Mouse (Mus musculus) forebrain, postnatal 0 days (tissue): ENCODE data around the gene Tctex1d2. TPM values are rescaled to one million over a fixed set of nuclear protein-coding genes. Genes with fewer than 3 reads are reported as not detected.

Source experiments
- ATAC-seq: fragments of 200-750 bp; cut with Nextera tagmentation; 2 replicates; pipeline ENCODE4 v1.8.0; 2017; ENCODE audit warnings: mild to moderate bottlenecking, moderate library complexity
- DNase-seq: peaks from one replicate; pipeline ENCODE4 v3.0.0-alpha.2; 2015
- H3K27ac ChIP-seq: fragments of 300-500 bp; sonication (generic); 2 replicates; pipeline ENCODE4 v1.5.1; 2014; ENCODE audit warnings: low read depth, mild to moderate bottlenecking, antibody characterized with exemption, low read length, moderate library complexity, mixed read lengths
- H3K27me3 ChIP-seq: fragments of 300-500 bp; sonication (generic); 2 replicates; pipeline ENCODE4 v1.6.1; 2014; ENCODE audit warnings: mild to moderate bottlenecking, low read length, mixed read lengths; ENCODE audit not compliant: insufficient read depth
- H3K36me3 ChIP-seq: fragments of 300-500 bp; sonication (generic); 2 replicates; pipeline ENCODE4 v1.6.1; 2014; ENCODE audit warnings: mild to moderate bottlenecking, moderate library complexity; ENCODE audit not compliant: insufficient read depth
- H3K4me1 ChIP-seq: fragments of 300-500 bp; sonication (generic); 2 replicates; pipeline ENCODE4 v1.6.1; 2014; ENCODE audit warnings: antibody characterized with exemption; ENCODE audit not compliant: insufficient read depth
- H3K4me2 ChIP-seq: fragments of 300-500 bp; sonication (generic); 2 replicates; pipeline ENCODE4 v1.6.1; 2014; ENCODE audit warnings: low read depth, mild to moderate bottlenecking, moderate library complexity
- H3K4me3 ChIP-seq: fragments of 300-500 bp; sonication (generic); 2 replicates; pipeline ENCODE4 v1.5.1; 2014; ENCODE audit warnings: low read depth, low read length, mixed read lengths
- H3K9ac ChIP-seq: fragments of 300-500 bp; sonication (generic); 2 replicates; pipeline ENCODE4 v1.6.1; 2014; ENCODE audit warnings: mild to moderate bottlenecking
- H3K9me3 ChIP-seq: fragments of 300-500 bp; sonication (generic); 2 replicates; pipeline ENCODE4 v1.6.1; 2016; ENCODE audit warnings: low read length
- CTCF ChIP-seq: sonication (generic); IDR thresholded peaks from 2 replicates; pipeline ENCODE4 v1.5.1; 2016; ENCODE audit warnings: antibody characterized with exemption, control low read depth, low read depth
- WGBS: fragments of 180-500 bp; shearing (Covaris S2); extraction: QIAGEN DNeasy Blood & Tissue Kit; methylation state at CpG from one replicate; pipeline ENCODE4 v1.1.7; 2014; 5-methylcytosine and 5-hydroxymethylcytosine counted together
- polyA plus RNA-seq: library from polyadenylated mRNA; unstranded; fragments of >200 nt; fragmentation: Nextera tagmentation; extraction: Ambion mirVana; gene quantifications from 2 replicates; pipeline ENCODE4 v1.2.1, GENCODE M21; 2015
- total RNA-seq: library from RNA; depleted of rRNA; stranded (reverse); fragments of >200 nt; gene quantifications from 2 replicates; pipeline ENCODE4 v1.2.3, GENCODE M21; 2014

Tctex1d2 gene
- total and polyA plus RNA-seq, 2 experiments from 2014 or later: 21.8 to 58.2 TPM

DNA sequence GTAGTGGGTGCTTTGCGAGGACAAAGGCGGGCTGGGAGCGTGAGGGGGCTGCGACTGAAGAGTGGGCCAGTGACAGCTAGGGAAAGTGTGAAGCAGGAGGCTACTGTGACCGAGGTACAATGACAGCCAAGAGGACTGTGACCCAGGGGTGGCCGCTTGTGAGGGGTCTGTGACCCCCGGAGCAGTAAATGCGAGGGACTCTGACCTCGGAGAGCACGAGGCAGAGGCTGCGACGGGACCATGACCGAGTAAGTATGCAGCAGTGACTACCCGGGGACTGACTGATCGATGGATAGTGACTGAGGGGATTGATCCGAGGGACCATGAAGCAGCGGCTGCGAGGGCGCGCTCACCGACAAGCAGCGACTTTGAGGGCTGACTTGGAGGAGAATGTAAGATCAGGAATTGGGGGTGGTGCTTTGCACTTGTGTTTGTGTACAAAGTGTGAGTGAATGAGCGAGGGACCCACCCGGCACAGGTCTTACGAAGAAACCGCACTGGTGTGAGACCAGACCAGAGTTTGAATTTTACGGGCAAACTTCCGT lies 11.6 kb downstream of the Tctex1d2 start:
- peak overlapping the region; percentile 89 for H3K27ac ChIP-seq
- peaks cover 15% of the 10 kb centered on the region for H3K4me1 ChIP-seq
- DNase-seq (no peak), ATAC-seq (no peak)
- H3K9me3 ChIP-seq: no peaks in the 10 kb centered on the region
- peak overlapping the region; percentile 80 for H3K9ac ChIP-seq
- H3K36me3 ChIP-seq: no peaks in the 10 kb centered on the region
- TF ChIP-seq CTCF: no peak
- under 1% methylated on average over 28 of the region's 28 CpGs for WGBS
- H3K4me3 ChIP-seq: peak overlapping the region; percentile 78
- H3K4me2 ChIP-seq: peak overlapping the region; percentile 66
- H3K27me3 ChIP-seq: no peaks in the 10 kb centered on the region

DNA sequence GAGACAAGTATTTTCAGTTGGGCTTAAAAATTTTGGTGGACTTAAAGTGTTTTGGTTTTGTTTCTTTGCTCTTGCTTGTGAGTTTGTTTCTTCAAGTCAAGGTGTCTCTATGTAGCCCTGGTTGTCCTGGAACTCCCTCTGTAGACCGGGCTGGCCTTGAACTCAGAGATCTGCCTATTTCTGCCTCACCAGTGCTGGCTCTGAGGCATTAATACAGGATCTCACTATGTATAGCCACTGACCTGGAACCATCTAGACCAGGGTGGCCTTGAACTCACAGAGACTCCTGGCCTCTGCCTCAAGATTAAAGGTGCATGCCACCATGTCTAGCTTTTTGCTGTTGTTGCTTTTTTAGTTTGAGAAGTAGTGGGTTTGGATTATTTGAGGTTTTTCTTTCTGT lies 12.4 kb downstream of the Tctex1d2 start:
- DNase-seq (no peak), ATAC-seq (no peak)
- H3K4me1 ChIP-seq: peaks cover 15% of the 10 kb centered on the region
- no peaks in the 10 kb centered on the region for H3K27me3 ChIP-seq
- H3K9ac ChIP-seq: no peak overlapping the region
- no peaks in the 10 kb centered on the region for H3K9me3 ChIP-seq
- peak overlapping the region; percentile 66 for H3K4me2 ChIP-seq
- no peaks in the 10 kb centered on the region for H3K36me3 ChIP-seq
- TF ChIP-seq CTCF: no peak
- 86% methylated on average over 1 of the region's 1 CpGs for WGBS
- H3K4me3 ChIP-seq: no peak overlapping the region; the same call in 1 of the 2 replicates
- H3K27ac ChIP-seq: no peak overlapping the region

DNA sequence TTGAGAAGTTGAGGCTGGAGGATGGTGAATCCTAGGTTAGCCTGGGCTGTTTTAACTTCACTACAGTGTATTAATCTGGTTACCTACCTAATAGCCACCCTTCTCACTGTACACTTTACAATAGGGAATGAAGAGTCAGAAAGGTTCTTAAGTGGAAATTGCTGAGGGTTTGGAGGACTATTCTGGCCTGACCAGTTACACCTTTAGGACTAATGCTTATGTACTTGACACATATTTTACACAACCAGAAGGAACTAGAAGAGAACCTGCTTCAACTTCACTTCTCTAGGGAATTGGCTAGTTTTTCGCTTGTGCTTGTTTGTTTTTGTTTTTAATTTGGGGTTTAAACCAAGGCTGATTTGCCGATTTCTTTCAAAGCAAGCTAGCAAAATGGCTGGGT lies 13.6 kb downstream of the Tctex1d2 start:
- H3K36me3 ChIP-seq: no peaks in the 10 kb centered on the region
- no peak for DNase-seq
- 84% methylated on average over 2 of the region's 2 CpGs for WGBS
- H3K27me3 ChIP-seq: no peaks in the 10 kb centered on the region
- no peak for ATAC-seq
- no peak overlapping the region for H3K9ac ChIP-seq
- H3K4me2 ChIP-seq: no peak overlapping the region
- H3K4me3 ChIP-seq: no peak overlapping the region
- no peak for TF ChIP-seq CTCF
- no peak overlapping the region for H3K27ac ChIP-seq
- H3K9me3 ChIP-seq: no peaks in the 10 kb centered on the region
- H3K4me1 ChIP-seq: peaks cover 15% of the 10 kb centered on the region

DNA sequence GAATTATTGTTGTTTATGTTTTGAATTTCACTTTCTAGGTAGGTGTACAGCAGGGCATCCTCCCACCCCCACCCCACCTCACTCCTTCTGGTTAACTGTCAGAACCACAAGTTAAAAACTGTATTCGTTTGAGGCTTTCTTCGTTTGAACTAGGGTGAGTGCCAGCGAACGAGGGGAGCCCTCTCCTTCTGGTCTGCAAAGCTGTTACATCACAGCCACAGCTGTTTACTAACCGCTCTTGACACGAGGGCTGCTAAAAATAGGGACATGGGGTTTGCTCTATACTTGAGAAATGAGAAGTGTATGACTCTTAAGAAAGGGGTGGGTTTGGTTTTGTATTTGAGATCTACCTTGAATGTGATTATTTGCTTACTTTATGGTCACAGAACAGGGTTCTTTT lies 14.6 kb downstream of the Tctex1d2 start:
- Histone ChIP-seq H3K9me3 (no peaks in the 10 kb centered on the region), H3K4me3 (no peak overlapping the region), H3K9ac (no peak overlapping the region), H3K36me3 (no peaks in the 10 kb centered on the region), H3K4me1 (peaks cover 15% of the 10 kb centered on the region), H3K27ac (no peak overlapping the region), H3K4me2 (no peak overlapping the region), H3K27me3 (no peaks in the 10 kb centered on the region)
- ATAC-seq: no peak
- WGBS: 54% methylated on average over 6 of the region's 6 CpGs
- DNase-seq: no peak
- no peak for TF ChIP-seq CTCF

DNA sequence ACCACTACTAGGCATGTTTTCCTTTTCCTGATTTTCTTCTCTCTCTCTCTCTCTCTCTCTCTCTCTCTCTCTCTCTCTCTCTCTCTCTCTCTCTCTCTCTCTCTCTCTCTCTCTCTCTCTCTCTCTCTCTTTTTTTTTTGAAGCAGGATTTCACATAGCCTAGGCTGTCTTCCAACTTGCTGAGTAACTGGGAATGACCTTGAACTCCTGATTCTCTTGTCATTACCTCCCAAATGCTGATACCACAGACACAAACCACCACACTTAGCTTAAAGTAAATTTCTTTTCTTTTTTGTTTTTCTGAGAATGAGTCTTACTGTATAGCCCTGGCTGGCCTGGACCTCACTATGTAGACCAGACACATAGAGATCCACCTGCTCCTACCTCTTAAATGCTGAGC lies 15.2 kb downstream of the Tctex1d2 start:
- Histone ChIP-seq H3K4me1 (peaks cover 10% of the 10 kb centered on the region), H3K4me3 (no peak overlapping the region), H3K9me3 (no peaks in the 10 kb centered on the region), H3K36me3 (no peaks in the 10 kb centered on the region), H3K4me2 (no peak overlapping the region), H3K9ac (no peak overlapping the region), H3K27ac (no peak overlapping the region), H3K27me3 (no peaks in the 10 kb centered on the region)
- no peak for DNase-seq
- no peak for ATAC-seq
- no peak for TF ChIP-seq CTCF

DNA sequence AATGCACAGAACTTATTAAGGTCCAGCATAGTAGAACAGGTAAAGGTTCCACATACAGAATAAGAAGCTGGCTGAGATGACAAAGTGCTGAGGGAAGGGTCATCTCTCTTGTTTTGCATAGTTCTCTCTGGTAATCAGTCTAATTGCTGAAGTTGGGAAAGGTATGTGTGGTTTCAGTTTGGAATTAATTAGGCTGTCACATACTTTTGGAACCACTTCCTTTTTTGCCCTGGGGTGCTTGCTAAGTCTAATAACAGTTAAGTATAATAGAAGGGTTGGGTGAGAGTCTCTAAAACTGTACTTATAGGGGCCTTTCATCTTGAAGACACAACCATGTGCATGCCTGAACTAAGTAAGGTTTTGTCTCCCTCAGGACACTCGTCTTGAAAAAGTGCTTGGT lies 17.2 kb downstream of the Tctex1d2 start:
- Histone ChIP-seq H3K27me3 (no peaks in the 10 kb centered on the region), H3K36me3 (no peaks in the 10 kb centered on the region), H3K27ac (no peak overlapping the region), H3K4me3 (no peak overlapping the region), H3K4me2 (no peak overlapping the region), H3K4me1 (peaks cover 5% of the 10 kb centered on the region; the same call in 1 of the 2 replicates), H3K9ac (no peak overlapping the region), H3K9me3 (no peaks in the 10 kb centered on the region)
- TF ChIP-seq CTCF: no peak
- ATAC-seq: no peak
- 72% methylated on average over 1 of the region's 1 CpGs for WGBS
- no peak for DNase-seq

DNA sequence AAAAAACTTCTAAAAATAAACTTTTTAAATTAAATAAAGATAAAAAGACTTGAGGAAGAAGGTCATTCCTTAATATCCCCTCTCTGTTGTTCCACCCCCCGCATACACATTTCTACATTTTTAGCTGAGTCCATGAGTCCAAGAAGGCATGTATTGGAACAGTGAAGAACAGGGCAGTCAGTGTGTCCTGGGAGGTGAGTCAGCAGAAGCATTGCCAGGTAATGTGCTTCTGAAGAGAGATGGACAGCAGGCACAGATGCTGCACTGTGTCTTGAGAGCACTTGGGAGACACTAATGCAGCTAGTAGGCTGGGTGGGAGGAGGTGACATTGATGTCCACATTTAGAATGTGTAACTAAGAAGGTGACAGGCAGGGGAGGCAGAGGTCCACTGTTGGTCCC lies 17.8 kb downstream of the Tctex1d2 start:
- H3K4me2 ChIP-seq: no peak overlapping the region
- WGBS: 100% methylated on average over 1 of the region's 1 CpGs

More for the DNA sequence above, 17.8 kb downstream of the Tctex1d2 start:
- Histone ChIP-seq H3K4me3 (no peak overlapping the region), H3K9me3 (no peaks in the 10 kb centered on the region), H3K9ac (no peak overlapping the region), H3K27ac (no peak overlapping the region), H3K36me3 (no peaks in the 10 kb centered on the region), H3K27me3 (no peaks in the 10 kb centered on the region), H3K4me1 (no peaks in the 10 kb centered on the region)
- ATAC-seq: no peak
- no peak for TF ChIP-seq CTCF
- DNase-seq: no peak
